Mouse (Mus musculus) Patski (cell line): Measurements from ENCODE around the gene Loxl1. TPM values are rescaled to one million over a fixed set of nuclear protein-coding genes. Genes with fewer than 3 reads are reported as not detected.
A peak's percentile ranks its signal among the peaks of the same experiment; 100 is the strongest.

ENCODE experiments used
- ATAC-seq: fragments of 100-300 bp; one replicate; pipeline ENCODE4 v1.8.0; 2021
- CTCF ChIA-PET: fragments of 350-600 bp; sonication (Branson Sonifier 250); formaldehyde crosslinking; loops from one replicate; lab custom pipeline; 2022; ENCODE audit warnings: inconsistent platforms; lab: Charles Lee
- POLR2A ChIA-PET: fragments of 350-600 bp; sonication (Branson Sonifier 250); formaldehyde crosslinking; loops from one replicate; lab custom pipeline; 2022; ENCODE audit warnings: antibody characterized with exemption, inconsistent platforms; lab: Charles Lee
- DNase-seq: peaks from one replicate; pipeline ENCODE4 v3.0.0-alpha.2; 2011; ENCODE audit warnings: low read depth, low spot score
- H3K27me3 ChIP-seq: fragments of 371-371 bp; one replicate; pipeline ENCODE4 v1.5.1; 2021
- CTCF ChIP-seq: fragments of 100-300 bp; IDR thresholded peaks from one replicate; pipeline ENCODE4 v1.5.1; 2021
- in situ Hi-C: fragments of 300-500 bp; cut with MboI; formaldehyde crosslinking; loops from 3 replicates; pipeline ENCODE4 v1.11.1; 2018; ENCODE audit warnings: low pct_unique_long_range_greater_than_20kb, mixed read lengths
- polyA plus RNA-seq: library from polyadenylated mRNA; unstranded; gene quantifications from one replicate; pipeline ENCODE4 v1.2.3, GENCODE M21; 2021

The Loxl1 gene
- 139 TPM for polyA plus RNA-seq

GRCm38 (mm10) chr9:58312944-58313359 lies at the start of gene Loxl1:
Gene Loxl1, minus strand, starts transcription at chr9:58313186.
- POLR2A ChIA-PET: interaction anchor here (0.7 to 1.3 kb wide), 4 partner anchors 14 to 200 kb away, joined by 3 to 5 read pairs (median 3); partner anchors contain the start of gene Insyn1
- DNase-seq (peak; percentile 79), ATAC-seq (peak; percentile 81)
- in situ Hi-C loops: loop anchor here (5.0 kb wide), 1 partner anchor 144 kb away; no protein-coding TSS in a partner anchor
- no peak for TF ChIP-seq CTCF
- no peaks in the 10 kb centered on the region for H3K27me3 ChIP-seq
- CTCF ChIA-PET: interaction anchor here (1.3 to 1.5 kb wide), 2 partner anchors 17 to 18 kb away, joined by 3 read pairs; no protein-coding TSS in a partner anchor

- POLR2A ChIA-PET: no interaction called here
- no peak for TF ChIP-seq CTCF
- H3K27me3 ChIP-seq: peaks cover 12% of the 10 kb centered on the region
- in situ Hi-C loops: no loop called here
- DNase-seq: no peak
- CTCF ChIA-PET: no interaction called here
- ATAC-seq: no peak
These were observed 49.0 kb upstream of the Loxl1 start for GRCm38 (mm10) chr9:58361956-58362355.

- ChIA-PET CTCF (no interaction called here), POLR2A (no interaction called here)
- ATAC-seq (no peak), DNase-seq (no peak)
- in situ Hi-C loops: no loop called here
- no peak for TF ChIP-seq CTCF
- peaks cover 12% of the 10 kb centered on the region for H3K27me3 ChIP-seq
These were observed 48.4 kb upstream of the Loxl1 start for GRCm38 (mm10) chr9:58361373-58361772.

- ChIA-PET CTCF (interaction anchor here (2.5 kb wide), 1 partner anchor 13 kb away, joined by 9 read pairs; no protein-coding TSS in a partner anchor), POLR2A (no interaction called here)
- in situ Hi-C loops: no loop called here
- DNase-seq (no peak), ATAC-seq (no peak)
- no peaks in the 10 kb centered on the region for H3K27me3 ChIP-seq
- no peak for TF ChIP-seq CTCF
These were observed 42.5 kb upstream of the Loxl1 start for GRCm38 (mm10) chr9:58355262-58356050.

DNA sequence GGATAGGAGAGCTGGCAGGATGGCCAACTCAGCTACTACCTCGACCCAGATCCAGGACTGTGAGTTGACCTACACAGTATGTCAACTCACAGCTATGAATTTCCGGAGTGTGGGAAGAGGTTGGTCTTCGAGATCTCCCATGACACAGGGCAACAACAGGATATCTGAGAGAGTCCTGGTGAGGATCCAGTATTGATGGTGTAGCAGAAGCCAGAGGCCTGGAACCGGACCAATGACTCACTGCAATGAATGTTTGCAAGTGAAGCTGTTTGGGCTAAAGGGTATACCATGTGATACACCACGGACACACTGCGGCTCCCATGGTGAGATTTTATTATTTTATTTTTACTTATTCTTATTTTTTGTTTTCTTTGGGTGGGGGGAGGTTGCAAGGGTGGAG lies 41.7 kb upstream of the Loxl1 start:
- no peaks in the 10 kb centered on the region for H3K27me3 ChIP-seq
- DNase-seq (no peak), ATAC-seq (no peak)
- TF ChIP-seq CTCF: no peak
- ChIA-PET CTCF (interaction anchor here (1.0 to 2.5 kb wide), 2 partner anchors 14 to 20 kb away, joined by 3 to 9 read pairs; no protein-coding TSS in a partner anchor), POLR2A (no interaction called here)
- in situ Hi-C loops: no loop called here

DNA sequence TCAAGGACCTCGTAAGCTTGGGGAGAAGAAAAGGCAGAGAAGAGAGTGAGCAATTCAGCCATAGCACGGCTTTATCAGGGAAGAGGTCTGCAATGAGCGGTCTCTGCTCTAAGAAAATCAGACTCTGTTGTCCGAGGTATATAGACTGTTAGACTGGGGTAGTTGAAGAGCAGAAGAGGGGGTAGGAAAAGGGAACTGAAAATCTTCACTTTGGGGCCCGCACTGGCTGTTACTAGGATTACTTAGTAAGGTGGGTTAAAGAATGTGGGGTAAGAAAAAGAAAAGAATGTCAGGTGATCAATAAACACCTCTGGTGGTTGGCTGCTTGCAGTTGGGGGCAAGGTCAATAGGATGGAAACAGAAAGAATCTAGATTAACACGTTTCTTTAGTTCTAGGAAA lies 40.2 kb upstream of the Loxl1 start:
- in situ Hi-C loops: no loop called here
- no peak for ATAC-seq
- no peak for TF ChIP-seq CTCF
- ChIA-PET POLR2A (no interaction called here), CTCF (no interaction called here)
- DNase-seq: no peak
- H3K27me3 ChIP-seq: no peaks in the 10 kb centered on the region

- ChIA-PET CTCF (no interaction called here), POLR2A (no interaction called here)
- ATAC-seq: no peak
- in situ Hi-C loops: loop anchor here (25.0 kb wide), 1 partner anchor 515 kb away; no protein-coding TSS in a partner anchor
- DNase-seq: no peak
- TF ChIP-seq CTCF: no peak
- H3K27me3 ChIP-seq: no peaks in the 10 kb centered on the region
These were observed 34.8 kb upstream of the Loxl1 start for GRCm38 (mm10) chr9:58347795-58348194.

GRCm38 (mm10) chr9:58346498-58346897 lies 33.5 kb upstream of the Loxl1 start:
- in situ Hi-C loops: loop anchor here (25.0 kb wide), 1 partner anchor 516 kb away; no protein-coding TSS in a partner anchor
- H3K27me3 ChIP-seq: no peaks in the 10 kb centered on the region
- POLR2A ChIA-PET: interaction anchor here (0.6 kb wide), 1 partner anchor 723 kb away, joined by 3 read pairs; no protein-coding TSS in a partner anchor
- DNase-seq (no peak), ATAC-seq (no peak)
- TF ChIP-seq CTCF: no peak
- CTCF ChIA-PET: no interaction called here

GRCm38 (mm10) chr9:58345963-58346362 lies 33.0 kb upstream of the Loxl1 start:
- TF ChIP-seq CTCF: no peak
- in situ Hi-C loops: loop anchor here (25.0 kb wide), 1 partner anchor 516 kb away; no protein-coding TSS in a partner anchor
- no peaks in the 10 kb centered on the region for H3K27me3 ChIP-seq
- ChIA-PET CTCF (no interaction called here), POLR2A (no interaction called here)
- DNase-seq: no peak
- no peak for ATAC-seq

- CTCF ChIA-PET: interaction anchor here (1.5 kb wide), 2 partner anchors 12 to 47 kb away, joined by 3 read pairs; no protein-coding TSS in a partner anchor
- no peak for DNase-seq
These were observed 28.8 kb upstream of the Loxl1 start for GRCm38 (mm10) chr9:58341795-58342194.

More at GRCm38 (mm10) chr9:58341795-58342194, 28.8 kb upstream of the Loxl1 start:
- in situ Hi-C loops: loop anchor here (25.0 kb wide), 1 partner anchor 521 kb away; no protein-coding TSS in a partner anchor
- TF ChIP-seq CTCF: no peak
- POLR2A ChIA-PET: no interaction called here
- ATAC-seq: no peak
- H3K27me3 ChIP-seq: no peaks in the 10 kb centered on the region
